Mouse (Mus musculus) embryo, embryonic 11.5 days (tissue): ENCODE measurements around the gene Arfgap2.
"Not testable (repeated sequence)": the region's sequence is repeated elsewhere in the genome, so short reads cannot be mapped to it uniquely, and the experiment has no call there.

Experiments used
- DNase-seq: peaks from one replicate; pipeline ENCODE4 v3.0.0-alpha.2; 2012; ENCODE audit warnings: low read depth, low spot score

Arfgap2 gene

DNA sequence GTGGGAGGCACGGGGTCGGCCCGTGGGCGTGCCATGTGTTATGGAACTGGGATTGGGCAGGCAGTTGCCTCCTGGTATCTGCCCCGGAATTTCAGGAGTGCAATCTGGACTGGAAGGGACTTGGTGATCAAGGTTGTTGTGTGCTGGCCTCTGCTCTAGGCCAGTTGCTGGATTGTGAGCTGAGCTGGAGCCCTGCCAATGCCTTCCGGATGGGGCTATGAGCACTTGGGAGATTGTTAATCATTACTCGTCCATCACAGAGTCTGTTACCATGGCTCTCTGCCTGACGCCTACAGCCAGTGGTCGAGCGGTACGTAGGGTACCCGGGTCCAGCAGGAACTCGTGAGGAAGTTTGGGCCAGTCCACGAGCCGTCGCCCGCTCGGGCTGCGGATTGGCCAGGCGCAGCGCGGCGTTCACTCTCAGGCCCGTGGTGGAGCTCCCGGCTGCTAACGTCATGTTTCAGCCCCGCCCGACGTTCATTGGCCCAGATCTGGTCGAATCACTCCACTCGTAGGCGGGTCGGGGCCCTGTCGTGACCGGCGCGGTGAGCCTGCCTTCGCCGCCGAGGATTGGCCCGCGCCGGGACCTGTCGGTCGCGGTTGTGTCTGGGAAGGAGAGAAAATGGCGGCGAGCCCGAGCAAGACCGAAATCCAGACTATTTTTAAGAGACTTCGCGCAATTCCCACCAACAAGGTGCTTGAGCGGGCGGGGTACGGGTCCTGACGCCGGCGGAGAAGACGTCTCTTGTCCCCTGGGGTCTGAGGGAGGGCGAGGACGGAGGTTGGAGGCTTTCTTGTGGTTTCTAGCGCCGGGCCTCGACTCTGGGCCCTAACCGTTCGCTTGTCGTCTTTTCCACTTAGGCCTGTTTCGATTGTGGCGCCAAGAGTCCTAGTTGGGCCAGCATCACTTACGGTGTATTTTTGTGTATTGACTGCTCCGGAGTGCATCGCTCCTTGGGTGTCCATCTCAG is at the start of gene Arfgap2:
TSS of gene Arfgap2 (plus strand) at position 264 of the 971 bp plus-strand sequence.
- peak; percentile 96 for DNase-seq

DNA sequence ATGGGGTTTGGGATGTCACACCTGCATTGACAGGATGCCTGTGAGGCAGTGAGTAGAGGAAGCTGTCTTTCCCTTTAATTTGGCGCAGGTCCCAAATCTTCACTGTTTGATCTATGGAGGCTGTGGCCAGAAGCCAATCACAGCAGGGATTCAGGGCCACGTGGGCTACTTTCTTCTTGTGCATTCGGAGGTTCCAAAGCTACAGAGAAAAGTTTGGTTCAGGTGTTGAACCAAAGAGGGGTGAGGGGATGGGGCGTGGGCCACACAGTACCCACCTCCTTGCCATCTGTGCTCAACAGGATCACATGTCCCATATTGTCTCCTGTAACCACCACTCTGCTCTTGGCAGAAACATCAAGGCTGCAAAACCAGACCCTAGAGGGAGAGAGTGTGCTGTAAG is 47.7 kb upstream of the Arfgap2 start:
- DNase-seq: no peak

DNA sequence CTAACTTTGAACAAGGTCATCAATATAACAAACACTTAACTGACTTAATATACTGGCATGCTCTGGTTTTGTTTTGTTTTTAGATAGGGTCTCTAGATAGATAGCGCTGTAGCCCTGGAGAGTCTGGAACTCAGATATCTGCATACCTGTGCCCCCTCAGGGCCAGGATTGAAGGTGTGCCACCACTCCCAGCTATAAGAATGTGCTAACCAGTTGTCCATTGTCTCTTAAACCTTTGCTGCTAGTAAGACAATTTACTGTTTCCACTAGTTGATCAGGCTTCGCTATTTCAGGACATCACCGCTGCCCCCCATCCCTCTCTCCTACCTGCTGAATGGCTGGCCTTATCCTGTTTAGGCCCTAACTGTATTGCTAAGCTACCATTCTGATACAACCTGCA is 44.3 kb upstream of the Arfgap2 start:
- no peak for DNase-seq

DNA sequence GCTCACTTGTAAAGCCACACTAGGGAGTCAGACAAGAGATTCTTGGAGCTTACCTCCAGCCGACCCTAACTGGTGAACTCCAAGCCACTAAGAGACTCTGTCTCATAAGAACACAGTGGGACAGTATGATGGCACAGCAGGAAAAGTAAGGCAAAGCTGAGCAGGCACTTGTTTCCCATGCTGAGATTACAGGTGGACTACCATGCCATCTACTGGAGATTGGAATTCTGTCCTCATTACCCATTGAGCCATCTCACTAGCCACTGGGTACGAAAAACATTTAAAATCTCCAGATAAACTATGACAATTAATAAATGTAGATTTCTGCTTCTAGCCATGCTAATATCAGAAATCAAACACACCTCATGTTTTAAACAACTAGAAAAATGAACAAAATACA is 41.2 kb upstream of the Arfgap2 start:
- DNase-seq: no peak

DNA sequence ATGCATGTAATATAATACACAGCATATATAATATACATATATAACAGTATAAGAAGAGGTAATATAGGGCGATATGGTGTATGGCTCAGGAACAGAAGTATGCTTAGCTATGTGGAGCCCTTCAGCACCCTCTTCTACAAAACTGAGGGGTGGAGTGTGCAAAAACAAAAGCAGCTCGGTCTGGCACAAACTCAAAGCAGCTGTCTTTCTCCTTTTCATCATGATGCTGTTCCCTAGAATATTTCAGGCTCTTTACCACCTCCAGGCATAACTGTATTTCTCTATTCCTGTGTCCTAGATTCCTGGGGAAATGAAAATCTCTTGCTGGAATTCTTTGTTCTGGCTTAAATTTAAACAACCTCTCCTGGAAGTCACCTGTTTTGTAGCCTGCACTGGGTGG is 35.0 kb upstream of the Arfgap2 start:
- no peak for DNase-seq

DNA sequence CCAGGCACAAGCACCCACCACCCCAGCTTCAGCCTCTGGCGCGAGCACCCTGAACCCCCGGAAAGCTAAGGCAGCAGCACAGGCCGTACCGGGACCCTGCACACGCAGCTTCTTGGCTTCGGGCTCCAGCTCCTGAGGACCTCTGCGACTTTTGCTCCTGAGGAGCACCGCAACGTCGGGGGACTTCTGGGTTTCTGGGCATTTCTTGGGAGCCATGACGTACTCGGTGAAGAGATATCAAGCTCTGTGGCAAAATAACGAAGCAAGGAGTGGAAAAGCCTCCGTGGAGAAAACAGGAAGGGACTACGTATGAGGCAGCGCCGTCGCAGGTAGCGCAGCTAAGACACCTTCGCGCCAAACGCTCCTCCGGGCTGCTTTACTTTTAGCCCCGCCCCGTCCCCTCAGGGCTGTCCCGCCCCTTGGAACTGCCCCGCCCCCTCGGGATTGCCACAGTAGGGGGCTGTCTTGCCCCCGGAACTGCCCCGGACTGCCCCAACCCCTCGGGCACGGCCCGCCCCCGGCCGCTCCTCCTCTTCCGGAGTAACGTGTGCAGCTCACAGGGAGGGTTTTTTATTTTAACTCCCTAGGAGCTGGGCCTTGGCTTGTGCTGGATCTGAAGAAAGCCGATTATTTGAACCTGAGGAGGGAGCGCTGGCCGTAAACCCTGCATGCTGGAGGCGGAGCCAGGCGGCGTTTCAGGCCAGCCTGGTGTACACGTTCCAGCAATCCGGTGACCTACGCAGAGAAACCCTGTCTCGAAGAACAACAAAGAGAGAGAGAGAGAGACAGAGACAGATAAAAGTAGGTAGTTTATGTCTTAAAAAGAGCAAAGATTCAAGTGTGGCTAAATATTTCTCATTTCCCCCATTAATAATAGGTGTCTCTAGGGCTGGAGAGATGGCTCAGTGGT is 27.9 kb upstream of the Arfgap2 start, which contains the start of gene Ddb2:
TSS of gene Ddb2 (minus strand) at position 382 of the 910 bp plus-strand sequence.
- DNase-seq: peak; percentile 90

DNA sequence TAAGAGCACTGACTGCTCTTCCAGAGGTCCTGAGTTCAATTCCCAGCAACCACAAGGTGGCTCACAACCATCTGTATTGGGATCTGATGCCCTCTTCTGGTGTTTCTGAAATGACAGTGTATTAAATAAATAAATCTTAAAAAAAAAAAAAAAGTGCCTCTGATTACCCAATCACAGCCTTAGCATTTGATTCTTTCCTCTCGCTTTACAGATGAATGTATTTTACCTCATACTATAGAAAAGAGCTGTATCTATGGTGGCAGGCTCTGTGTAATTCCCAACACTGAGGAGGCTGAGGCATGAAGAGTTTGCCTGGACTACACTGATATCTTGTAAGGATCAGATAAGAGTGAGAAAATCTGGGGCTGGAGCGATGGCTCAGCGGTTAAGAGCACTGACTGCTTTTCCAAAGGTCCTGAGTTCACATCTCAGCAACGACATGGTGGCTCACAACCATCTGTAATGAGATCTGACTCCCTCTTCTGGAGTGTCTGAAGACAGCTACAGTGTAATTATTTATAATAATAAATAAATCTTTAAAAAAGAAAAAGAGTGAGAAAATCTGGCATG is 27.2 kb upstream of the Arfgap2 start:
- not testable (repeated sequence) for DNase-seq

DNA sequence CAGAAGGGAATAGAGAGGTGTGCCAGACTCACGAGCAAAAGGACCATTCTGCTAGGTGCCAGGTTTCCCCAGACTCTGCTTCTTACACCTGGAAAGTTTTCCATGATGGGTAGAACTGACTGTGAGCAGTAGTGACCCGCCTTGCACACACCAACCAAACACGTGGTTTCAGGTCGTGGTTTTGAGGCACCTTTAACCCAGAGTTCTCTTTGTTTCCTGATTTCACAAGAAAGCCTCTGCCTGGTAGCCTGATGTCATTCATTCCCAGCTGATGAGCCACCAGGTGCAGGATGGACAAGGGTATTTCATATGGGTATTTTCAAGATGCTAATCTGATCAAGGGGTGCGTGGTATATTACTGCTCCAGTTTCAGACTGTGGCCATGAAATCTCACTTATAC is 22.2 kb upstream of the Arfgap2 start:
- DNase-seq: no peak

DNA sequence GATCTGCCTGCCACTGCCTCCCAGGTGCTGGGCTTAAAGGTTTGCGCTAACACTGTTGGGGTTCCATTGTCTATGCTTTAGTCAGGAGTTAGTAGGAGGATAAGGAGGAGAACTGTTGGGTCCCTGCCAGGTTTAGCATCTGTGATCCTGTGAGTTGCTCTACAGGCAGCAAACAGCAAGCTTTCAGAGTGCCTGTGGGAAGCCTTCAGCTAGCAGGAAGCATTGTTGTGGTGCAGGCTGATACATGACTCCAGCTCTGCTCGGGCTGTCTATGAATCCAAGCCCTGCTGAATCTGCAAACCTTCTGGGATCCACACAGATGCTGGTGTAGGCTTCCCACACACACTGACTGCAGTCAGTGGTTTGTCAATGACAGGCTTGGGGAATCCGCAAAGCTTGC is 21.4 kb upstream of the Arfgap2 start:
- no peak for DNase-seq

DNA sequence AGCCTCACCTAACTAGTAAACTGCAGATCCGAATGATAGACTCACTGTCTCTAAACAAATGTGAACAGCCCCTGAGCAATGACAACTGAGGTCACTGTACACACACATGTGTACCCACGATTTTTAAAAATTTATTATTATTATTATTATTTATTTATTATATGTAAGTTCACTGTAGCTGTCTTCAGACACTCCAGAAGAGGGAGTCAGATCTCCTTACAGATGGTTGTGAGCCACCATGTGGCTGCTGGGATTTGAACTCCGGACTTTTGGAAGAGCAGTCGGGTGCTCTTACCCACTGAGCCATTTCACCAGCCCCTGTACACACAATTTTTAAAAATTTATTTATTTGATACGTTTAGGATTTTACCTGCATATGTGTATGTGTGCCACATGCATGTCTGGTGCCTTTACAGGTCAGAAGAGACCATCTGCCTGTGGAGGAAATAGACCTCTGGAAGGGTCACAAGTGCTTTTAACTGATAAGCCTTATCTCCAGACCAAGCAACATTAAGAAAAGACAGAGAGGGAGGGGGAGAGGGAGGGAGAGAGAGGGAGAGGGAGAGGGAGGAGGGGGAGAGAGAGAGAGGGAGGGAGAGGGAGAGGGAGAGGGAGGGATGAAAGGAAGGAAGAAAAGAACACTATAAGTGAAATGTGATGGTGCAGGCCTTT is 20.1 kb upstream of the Arfgap2 start:
- no peak for DNase-seq

DNA sequence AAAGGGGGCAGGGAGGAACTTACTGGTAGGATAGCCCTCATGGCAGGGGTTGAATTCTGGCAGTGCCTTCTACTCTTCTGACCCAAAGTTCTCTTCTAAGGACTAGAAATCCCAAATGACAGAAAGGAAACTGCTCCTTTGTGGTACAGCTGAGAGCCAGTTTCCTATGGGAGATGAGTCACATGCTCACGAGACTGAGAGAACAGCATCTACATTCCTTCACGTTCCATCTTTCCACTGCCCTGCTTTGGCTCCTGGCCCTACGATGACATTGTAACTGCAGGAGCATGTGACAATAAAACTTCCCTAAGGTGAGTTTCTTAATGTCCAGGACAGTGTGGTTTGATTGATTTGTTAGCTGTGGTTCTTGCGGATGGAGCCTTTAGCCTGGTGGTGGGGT is 16.4 kb upstream of the Arfgap2 start:
- no peak for DNase-seq

DNA sequence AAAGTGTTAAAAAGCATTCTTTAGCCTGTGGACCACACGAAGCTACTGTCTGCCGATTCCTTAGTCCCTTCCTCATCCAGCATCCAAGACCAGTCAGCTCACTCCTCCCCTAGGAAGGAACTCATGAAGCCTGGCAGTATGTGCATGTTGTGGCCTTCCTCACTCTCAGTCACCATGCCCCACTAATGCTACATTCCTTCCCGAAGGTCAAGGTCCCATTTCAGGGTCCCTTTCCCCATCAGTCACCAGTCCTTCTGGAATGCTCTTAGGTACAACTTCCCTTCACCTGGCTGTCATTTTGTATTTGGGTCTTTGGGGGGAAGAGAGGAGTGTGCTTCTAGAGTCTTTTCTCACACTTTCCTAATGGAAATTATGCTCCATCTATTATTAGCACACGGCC is 12.8 kb upstream of the Arfgap2 start:
- DNase-seq: no peak

DNA sequence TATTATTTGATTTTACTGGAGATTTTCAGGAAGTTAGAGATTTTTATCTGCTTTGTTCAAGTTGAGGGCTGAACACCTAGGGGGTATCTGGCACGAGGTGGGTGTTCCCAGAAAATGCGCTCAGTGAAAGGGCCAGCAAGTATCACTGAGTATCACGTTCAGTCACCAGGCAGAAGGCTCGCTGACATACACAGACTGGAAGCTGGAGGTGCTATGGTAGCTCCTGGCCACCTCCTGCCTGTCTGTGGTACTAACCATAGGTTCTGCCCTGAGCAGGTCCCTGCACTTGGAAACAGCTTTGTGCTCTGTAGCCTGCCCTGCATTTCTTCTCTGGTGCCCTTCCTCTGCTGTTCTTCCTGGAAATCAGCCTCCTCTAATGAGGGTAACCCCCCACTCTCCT is 12.3 kb upstream of the Arfgap2 start:
- DNase-seq: no peak

DNA sequence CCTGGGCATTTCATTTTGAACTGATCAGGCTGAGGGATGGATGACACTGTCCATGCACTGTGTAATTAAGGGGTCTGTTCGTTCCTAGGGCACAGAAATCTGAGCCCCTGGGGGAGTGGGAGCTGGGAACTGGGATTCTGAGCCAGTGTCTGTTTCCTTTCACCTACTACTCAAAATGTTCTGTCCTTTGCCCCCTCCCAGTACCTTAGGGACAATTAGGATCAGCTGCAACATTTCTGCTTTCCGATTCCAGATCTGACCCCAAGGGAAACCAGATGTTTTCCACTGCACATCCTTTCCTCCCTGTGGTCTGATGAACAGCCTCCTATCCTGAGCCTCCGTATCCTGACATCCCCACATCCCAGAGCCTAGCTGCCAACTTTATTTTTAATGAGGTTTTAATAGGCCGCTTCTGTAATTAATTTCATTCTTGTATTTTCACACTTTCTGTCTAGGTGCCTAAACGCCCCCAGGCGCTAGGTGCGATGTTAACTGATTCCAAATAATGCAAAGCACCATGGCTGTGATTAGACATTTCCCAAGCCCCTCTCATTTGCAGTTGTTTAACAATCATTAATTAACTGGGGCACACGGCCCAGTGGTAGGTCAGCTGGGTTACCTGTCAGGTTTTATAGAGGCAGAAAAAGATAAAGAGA is 9.9 kb upstream of the Arfgap2 start:
- DNase-seq: no peak

DNA sequence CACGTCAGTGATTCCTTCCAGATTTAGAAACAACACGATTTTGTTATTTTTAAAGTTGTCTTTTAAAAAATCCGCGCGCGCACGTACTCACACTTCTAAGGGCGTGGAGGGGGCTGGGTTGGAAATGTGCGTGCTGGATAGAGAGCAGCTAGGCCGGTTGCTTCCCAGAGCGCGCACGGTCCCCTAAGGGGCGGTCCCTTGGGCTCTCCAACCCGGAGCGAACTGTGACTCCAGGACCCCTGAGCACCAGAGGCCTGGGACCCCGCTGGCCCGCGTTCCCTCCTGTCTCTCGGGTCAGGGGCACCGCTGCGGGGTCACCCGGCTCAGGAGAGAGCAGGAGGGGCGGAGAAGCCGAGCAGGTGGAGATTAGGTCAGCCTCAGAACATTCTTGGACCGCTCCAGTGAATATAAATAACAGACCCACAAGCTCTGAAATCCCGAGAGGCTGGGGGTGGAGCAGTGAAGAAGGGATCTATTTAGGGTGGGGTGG is 9.1 kb upstream of the Arfgap2 start, which contains the start of gene Pacsin3:
TSS of gene Pacsin3 (plus strand) at position 294 of the 490 bp plus-strand sequence.
- DNase-seq: no peak

DNA sequence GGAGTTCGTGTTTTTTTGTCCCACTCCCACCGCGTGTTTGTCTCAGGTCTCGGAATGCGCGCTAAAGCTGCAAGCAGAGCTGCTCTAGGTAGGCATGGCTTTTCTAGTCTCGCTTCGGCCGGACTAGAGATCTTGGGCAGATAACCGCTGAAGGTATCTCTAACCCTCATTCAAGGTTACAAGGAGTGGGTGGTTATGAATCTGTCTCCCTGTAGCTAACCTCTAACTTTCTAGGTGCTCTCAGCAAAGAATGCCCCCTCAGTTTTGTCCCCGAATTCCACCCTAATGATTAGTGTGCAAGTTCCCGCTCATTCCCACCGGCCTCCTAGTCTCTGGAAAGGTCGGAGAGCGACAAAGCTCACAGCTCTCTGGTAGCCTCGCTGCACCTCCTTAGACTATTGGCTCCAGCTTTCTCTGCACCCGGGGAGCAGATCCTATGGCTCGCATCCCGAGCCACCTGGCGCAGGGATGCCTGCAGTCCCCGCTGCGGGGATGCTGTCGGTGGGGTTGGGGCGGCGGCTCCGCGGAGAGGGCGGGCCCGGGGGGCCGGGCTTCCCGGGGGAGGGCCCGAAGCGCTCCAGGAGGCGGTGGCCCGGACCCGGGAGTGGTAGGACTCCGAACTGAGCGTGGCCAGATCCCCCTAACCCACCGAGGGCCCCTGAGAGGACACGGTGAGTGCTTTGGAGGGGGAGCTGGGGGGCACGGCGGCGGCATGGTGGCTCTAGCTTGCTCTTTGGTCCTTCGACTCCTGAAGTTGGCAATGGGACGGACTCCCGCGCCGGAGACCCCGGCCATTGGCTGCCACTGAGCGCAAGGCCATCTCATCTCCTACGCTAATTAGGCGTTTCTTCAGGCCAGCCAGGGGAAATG is 8.3 kb upstream of the Arfgap2 start:
- DNase-seq: no peak

DNA sequence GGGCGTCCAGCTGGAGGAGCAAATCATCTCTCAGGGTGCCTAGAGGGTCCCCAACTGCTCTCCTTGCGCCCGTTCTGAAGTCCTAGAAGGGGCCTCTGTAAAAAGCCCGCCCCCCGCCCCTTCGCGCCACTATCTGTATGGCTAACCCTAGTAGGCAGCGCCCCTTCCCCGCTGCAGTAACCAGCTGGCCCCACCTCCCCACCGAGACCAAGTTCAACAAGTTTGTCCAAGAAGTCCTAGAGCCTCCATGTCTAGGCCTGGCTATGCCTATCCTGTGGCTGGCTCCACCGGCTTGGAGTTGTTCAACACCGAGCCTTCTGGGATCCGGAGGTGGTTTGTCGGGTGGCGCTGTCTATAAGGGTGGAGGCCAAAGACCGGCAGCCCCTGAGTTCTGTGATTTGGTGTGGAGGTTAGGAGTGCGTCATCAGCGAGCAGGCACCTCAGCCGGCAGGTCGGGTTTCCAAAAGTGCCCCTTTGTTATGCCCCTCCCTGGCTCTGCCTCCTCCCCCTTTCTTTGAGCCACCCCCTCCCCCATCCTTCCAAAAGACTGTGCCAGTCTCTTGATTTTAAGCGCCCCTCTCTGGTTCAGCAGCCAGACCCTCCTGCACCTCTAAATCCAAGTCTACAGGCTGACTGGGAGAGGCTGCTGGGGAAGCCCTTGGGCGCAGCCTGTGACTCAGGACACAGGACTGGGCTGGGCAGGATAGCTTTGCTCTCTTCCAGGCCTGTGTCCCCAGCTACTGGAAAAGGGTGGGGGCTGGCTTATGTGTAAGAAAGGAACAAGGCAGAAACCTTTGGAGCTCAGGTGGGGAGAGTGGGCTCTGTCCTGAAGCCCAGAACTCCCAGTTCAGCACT is 7.4 kb upstream of the Arfgap2 start:
- DNase-seq: peak; percentile 52

DNA sequence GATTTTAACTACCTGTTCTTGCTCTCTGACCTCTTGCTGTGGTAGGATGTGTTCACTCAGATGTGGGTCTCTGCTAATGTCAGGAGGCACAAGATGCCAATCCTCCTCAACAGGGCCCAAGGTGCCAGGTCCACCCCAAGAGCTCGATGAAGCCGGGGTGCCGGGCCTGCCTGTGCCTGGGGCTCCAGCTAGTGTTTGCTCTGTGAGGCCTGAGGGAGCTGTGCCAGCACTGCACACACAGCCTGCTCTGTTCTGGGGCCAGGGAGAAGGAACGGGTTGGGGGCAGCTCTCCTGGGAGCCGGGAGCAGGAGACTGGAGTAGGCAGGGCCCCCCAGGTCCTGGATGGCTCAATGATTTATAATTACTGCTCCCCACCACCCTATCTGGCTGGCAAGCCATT is 6.7 kb upstream of the Arfgap2 start:
- DNase-seq: no peak

DNA sequence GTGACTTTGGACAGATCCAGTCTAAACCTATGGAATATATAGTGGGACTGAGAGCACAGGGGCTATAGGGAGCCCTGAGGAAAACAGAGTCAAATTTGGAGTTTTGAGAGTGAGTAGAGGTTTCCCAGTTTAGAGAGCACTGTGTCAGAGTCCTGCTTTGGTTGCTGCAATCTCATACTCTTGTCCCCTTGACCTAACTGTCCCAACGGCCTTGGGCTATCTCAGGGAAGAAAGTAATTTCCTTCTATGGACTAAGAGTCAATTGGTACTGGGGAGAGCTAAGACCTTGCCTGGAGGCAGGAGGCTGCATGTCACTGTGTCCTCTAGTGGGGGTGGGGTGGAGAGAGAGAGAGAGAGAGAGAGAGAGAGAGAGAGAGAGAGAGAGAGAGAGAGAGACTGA is 5.9 kb upstream of the Arfgap2 start:
- DNase-seq: no peak
